Mouse (Mus musculus): Measurements from ENCODE around the gene Sbpl.

Sbpl gene

GRCm38 (mm10) chr17:23955174-23955573, at the start of gene Sbpl:
Gene Sbpl, minus strand, starts transcription at chr17:23955274.
- DNase-seq, result no peak

DNA sequence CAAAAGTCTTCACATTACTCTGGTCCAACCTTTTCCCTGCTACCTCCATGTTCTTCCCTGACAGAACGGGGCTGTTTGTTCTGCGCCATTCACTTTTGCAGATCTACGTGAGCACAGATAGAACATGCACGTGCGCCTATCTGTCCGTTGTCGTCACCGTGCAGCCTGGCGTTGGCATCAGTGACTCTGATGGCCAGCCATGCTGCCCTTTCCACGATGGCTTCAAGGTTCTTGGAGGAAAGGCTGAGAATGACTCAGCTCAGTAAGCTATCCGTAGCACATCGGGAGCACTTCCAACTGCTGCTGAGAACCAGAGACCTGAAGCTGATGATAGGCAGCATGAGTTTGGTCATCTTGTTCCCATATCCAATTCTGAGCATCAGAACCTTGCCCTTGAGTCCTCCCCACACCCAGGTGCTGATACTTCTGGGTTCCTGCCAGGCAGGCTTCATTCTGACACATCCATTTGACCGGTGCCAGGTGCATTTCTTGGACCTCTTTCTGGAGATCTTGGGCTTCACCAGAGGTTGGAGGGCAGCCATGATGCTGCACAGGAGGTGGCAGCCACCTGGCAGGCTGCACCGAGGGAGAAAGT, 49.1 kb upstream of the Sbpl start:
- DNase-seq, result no peak

DNA sequence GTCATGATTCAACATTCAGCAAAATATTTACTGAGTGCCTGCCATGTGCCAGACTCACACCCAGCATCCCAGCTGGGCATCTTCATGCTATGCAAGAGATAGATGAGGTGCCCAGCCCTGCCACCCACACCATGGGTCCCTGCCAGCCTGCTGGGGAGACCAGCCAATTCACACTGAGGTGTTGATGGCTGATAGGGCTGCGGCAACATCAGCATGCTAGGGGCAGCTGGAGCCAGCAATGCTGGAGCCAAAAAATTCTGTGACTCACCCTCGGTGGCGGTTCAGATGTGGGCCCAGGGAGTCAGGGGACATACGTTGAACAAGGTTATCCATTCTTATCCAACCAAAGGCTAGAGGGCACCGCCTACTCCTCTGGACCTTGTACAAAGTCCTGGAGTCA, 45.3 kb upstream of the Sbpl start:
- no peak for DNase-seq

DNA sequence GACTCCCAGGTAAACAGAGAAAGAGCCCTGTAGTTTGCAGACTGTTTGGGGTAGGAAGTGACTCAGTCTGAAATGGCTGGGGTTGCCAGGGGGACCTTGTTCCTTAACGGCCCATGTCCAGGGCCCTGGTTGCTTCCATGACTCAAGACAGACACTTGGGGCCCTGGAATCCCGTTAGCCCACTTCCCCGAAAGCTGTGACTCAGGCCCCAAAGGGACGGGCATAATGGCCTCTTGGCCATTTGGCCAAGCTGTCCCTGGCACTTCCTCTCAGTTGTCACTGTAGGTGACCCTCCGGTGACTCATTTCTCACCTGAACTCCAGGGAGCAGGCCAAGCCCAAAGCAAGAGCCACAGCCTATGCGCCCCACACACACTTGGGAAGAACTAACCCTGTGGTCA, 43.3 kb upstream of the Sbpl start:
- no peak for DNase-seq

- DNase-seq, result no peak
Measured at GRCm38 (mm10) chr17:23997901-23998300, 42.8 kb upstream of the Sbpl start, which contains the start of gene Prss22. Gene Prss22, minus strand, starts transcription at chr17:23998100.

DNA sequence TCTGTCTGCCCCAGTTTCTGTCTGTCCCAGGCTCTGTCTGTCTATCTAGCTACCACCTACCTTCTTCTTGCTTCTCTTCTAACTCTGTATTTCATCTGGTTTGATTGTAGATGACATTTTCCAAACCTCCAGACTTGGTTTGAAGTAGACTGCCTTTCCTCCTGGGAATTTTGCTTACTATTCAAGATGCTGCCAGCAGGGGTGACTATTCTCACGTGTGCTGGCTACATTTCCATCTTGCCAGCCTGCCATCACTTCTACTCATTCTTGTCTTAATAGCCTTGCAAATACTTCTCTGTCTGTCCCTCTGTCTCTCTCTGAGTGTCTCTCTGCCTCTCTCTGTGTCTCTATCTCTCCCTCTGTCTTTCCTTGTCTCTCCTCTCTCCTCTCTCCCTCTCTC, 40.3 kb upstream of the Sbpl start:
- no peak for DNase-seq

DNA sequence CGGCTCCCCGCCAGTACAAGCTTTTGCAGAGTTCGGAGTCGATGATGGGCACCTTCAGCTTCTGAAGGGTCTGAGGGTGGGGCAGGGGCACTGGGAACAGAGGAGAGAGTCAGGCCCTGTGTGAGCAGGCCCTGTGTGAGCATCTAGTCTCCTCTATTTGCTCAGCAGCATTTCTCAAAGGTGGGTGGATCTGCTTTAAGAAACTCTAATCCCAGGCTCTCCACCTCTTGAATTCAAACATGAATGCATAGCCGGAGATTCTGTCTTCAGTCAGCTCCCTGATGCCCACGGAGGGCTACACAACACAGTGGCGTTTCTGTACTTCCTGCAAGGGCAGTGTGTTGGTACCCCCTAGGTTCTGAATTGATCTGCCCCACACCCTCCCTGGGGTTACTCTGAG, 39.6 kb upstream of the Sbpl start:
- DNase-seq, result no peak

DNA sequence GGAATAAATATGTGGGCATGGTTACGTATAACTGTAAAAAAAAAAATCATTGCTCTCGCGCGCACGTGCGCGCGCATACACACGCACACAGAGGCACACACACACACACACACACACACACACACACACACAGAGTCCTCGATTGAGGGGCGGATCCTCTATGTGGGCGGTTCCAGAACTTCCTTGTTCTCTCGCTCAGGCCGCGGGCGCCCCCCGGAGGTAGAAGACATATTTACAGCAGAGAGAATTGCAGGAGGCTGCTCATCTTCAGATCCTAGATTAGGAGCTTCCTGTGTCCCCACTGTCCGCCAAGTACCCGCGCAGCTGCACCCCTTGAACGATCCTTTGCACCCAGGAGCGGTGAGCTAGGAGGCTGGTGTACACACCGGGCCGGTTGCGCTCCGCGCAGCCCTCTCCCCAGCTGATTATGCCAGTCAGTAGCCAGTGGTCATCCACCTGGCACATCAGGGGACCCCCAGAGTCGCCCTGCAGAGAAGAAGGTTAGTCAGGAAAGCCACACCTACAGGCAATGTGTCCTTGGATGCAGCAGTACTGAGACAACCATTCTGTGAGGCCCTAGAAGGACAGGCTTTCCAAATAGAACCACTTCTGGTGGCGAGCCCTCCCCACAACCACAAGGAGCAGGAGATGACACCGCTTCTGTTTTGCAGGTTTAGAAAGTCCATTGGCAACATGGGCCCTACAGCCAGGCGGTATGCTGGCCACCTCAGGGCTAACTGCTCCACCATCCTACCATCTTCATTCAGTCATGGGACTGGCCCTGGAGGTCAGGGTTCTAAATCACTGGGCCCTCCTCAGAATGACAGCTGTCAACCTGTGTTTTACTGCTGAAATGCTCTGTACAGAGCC, 38.7 kb upstream of the Sbpl start:
- peak; percentile 95 for DNase-seq

GRCm38 (mm10) chr17:23992789-23993553, 37.9 kb upstream of the Sbpl start:
- no peak for DNase-seq

GRCm38 (mm10) chr17:23989802-23990201, 34.7 kb upstream of the Sbpl start:
- no peak for DNase-seq

DNA sequence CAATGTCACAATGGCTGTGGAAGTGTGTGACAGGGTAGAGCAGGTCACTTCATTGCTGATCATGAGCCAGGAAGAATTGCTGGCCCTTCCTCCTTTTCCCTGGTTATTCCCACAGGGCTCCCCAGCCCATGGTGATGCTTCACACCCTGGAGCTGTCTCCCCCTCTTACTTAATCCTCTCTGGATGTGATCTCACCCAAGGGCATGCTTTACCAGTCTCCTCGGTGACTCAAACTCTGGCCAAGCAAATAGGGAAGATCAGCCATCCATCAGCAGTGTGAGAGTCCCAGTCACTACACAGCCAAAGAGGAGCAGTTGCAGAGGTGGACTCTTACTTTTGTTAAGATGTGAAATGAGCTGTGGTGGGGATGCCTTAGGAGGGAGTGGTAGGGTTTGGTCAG, 29.9 kb upstream of the Sbpl start:
- DNase-seq, result no peak

DNA sequence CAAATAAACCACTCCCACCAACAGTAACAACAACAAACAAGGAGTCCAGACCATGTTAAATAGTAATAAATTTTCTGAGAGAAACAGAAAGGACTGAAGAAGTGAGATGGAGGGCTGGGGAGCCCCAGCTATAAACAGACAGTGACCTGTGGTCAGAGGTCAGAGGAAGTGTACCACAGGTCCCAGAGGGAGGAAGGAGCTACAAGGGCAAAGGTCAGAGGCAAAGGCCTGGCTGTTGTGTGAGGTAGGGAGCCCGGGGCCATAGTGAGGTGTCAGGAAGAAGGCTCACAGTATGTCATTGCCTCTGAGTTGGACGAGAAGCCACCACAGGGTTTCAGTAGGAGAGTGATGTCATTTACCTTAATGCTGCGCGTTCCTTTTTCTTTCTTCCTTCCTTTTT, 27.8 kb upstream of the Sbpl start:
- no peak for DNase-seq

DNA sequence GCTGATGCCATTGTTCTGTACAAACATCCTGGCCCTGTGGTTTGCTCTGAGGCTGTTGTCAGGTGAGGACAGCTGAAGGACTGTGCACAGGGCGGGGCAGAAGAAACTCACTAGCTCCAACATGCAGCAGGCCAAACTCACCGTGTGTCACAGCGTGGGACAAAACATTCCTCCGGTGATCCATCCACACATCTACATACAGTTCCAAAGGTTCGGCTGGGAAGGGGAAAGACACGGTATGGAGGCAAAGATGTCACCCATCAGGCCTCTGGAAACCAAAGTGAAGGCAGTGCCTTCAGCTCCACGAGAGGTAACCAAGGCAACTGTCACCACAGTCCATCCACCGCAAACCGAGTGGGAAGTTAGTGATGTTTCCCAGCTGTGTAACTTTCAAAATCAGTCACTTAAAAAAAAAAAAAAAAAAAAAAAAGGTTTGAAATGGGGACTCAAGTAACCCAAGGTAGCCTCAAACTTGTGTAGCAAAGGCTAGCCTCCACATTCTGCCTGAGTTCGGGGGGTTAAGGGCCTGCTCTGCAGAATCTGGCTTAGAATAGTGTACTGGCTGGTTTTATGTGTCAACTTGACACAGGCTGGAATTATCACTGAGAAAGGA, 25.3 kb upstream of the Sbpl start, which contains the start of gene Prss30:
Prss30 (minus strand) TSS at position 270 of the 613 bp plus-strand sequence.
- DNase-seq, result no peak

- no peak for DNase-seq
Measured at GRCm38 (mm10) chr17:23979471-23979870, 24.4 kb upstream of the Sbpl start.

- no peak for DNase-seq
Measured at GRCm38 (mm10) chr17:23976665-23977064, 21.6 kb upstream of the Sbpl start.

DNA sequence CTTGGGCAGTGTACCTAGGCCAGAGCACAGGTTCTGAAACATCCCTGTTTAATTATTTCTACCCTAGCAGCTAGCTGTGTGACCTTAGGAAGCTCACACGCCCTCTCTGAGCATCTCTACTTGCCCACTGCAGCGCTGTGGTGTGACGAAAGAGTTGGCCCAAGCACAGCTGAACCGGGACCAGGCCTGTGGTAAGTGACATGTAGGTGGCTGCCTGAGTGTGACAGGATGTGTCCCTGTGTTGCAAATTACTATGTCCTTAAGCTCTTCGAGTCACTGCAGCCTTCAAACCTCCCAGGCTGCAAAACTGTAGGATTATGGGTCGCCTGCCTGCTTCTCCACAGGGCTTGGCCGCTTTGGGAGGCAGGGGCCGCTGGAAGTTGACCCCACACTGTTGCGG, 16.2 kb upstream of the Sbpl start:
- no peak for DNase-seq

DNA sequence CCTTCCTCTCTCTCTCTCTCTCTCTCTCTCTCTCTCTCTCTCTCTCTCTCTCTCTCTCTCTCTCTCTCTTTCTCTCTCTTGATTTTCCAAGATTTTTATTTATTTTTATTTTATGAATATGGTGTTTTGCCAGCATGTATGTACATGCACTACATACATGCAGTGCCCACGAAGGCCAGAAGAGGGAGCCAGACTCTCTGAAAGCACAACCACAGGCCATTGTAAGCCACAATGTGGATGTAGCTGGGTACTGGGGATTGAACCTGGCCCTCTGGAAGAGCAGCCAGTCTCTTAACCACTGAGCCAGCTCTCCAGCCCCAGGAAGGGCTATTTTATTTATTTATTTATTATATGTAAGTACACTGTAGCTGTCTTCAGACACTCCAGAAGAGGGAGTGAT, 14.2 kb upstream of the Sbpl start:
- DNase-seq, result peak; percentile 78

GRCm38 (mm10) chr17:23968780-23969179, 13.7 kb upstream of the Sbpl start:
- DNase-seq, result no peak

- DNase-seq, result no peak
Measured at GRCm38 (mm10) chr17:23966658-23967401, 11.8 kb upstream of the Sbpl start.

DNA sequence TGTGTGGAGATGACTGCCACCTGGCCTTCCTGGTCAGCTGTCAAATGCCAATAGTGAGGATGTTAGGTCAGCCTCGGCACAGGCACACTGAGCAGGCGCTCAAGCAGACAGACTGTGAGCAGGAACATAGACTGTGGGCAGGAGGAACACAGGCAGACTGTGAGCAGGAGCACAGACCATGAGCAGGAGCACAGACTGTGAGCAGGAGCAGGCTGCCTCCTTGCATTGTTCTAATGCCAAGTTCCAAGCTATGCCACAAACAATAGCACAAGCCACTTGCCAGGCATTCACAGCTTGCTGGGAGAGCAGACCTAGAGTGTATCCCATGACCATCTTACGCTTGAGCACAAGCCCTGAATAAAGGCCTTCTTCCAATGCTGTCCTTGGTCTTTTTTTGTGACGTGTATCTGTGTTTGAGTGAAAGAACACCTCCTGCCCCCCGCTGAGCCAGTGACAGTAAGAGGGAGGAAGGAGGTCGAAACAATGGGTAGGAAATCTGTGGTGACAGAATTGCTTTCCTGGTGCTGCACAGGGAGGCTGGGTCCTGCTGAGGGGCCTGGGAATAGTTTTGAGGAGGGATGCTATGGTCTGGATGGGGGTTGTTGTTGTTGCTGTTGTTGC, 10.8 kb upstream of the Sbpl start:
- DNase-seq, result peak; percentile 17

GRCm38 (mm10) chr17:23961573-23962122, 6.6 kb upstream of the Sbpl start:
- no peak for DNase-seq
